Mouse (Mus musculus): ENCODE data around the gene 1700067P10Rik. TPM values are rescaled to one million over a fixed set of nuclear protein-coding genes. Genes with fewer than 3 reads are reported as not detected.

The 1700067P10Rik gene
- total RNA-seq (2022): not detected

GRCm38 (mm10) chr17:48089019-48089418, at the start of gene 1700067P10Rik:
Gene 1700067P10Rik, plus strand, starts transcription at chr17:48089319.
- DNase-seq: no peak

DNA sequence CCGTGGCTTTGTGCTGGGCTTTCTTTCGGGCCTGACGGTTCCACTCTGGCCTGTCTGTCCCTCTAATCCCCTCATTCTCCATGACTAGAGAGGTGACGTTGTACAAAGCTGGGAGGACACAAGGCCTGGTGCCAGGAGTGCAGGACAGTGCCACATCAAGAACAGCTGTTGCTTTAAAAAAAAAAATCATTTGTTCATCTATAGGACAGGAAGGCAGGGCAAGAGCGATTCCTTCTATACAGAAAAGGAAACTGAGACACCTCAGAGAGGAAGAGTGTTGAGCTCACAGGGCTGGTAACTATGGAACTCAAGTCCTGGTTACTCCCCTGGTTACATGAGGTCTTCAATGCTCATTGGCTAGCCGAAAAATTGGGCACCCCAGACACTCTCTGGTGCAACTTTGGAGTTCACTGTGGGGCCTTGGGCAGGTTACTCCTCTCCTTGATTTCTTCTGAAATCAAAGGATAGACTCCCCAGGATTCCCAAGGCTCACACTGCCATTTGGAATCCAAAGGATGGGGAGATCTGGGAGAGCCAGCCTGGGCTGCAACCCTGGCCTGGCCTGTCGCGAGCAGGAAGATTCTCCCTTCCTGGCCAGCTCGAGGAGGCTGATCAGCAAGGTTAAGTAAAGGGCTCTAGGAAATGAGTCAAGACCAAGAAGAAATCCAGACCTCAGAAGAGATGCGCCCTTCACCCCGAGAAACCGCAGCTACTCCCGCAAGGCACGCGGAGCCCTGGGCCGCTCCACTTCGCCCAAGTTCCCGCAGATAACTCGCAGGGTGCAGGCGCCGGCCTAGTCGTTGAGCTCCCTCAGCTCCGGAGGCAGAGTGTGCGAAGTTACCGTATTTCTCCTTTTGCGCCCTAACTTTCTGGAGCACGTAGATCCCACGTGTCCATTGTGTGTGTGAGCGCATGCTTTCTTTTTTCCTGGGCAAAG, 47.5 kb upstream of the 1700067P10Rik start:
- peak; percentile 37 for DNase-seq

- DNase-seq: no peak
Measured at GRCm38 (mm10) chr17:48043154-48043880, 45.8 kb upstream of the 1700067P10Rik start.

GRCm38 (mm10) chr17:48045631-48046030, 43.5 kb upstream of the 1700067P10Rik start:
- peak; percentile 51 for DNase-seq

GRCm38 (mm10) chr17:48051638-48052337, 37.3 kb upstream of the 1700067P10Rik start:
- no peak for DNase-seq

- DNase-seq: no peak
Measured at GRCm38 (mm10) chr17:48052338-48053067, 36.6 kb upstream of the 1700067P10Rik start.

DNA sequence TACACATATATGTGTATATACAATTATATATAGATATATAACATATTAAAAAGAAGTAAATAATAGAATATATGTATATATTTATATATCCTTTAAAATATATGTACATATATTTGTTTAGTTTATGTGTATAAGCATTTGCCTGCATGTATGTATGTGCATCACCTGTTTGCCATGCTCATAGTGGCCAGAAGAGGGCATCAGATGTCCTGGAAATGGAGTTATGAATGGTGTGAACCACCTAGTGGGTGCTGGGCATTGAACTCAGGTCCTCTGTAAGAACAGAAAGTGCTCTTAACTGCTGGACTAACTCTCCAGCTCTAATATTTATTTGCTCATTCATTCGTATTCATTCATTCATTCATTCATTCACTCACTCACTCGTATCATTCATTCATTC, 35.5 kb upstream of the 1700067P10Rik start:
- no peak for DNase-seq

DNA sequence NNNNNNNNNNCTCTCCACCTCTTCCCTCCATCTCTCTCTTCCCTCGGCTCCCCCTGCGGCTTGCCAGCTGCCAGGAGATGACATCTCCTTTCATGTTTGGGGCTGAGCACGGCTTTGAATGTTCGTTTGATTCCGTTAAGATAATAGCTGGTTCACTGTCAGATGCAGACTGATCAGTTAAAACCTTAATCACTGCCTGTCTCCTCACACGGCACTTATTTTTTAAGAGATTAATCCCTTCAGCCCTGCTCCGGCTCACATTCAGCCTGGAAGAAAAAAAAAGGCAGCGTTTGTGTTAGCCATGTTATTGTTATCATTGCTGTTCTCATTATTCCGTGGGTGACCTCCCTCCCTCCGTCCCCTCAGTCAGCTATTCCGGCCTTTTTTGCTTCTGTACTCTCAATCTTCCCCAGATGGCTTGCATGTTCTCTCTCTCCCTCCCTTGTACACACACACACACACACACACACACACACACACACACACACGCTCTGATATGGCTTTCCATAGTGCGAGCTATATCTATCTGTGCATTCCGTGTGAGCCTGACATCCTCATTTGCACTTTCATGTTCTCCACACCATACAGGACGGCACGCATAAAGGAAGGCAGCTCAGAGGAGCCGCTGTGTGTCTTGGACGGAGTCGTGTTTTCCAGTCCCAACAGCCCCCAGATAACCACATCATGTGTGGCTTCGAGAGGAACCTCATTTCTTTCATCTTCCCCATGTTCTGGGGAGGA, 33.9 kb upstream of the 1700067P10Rik start:
- DNase-seq: no peak

DNA sequence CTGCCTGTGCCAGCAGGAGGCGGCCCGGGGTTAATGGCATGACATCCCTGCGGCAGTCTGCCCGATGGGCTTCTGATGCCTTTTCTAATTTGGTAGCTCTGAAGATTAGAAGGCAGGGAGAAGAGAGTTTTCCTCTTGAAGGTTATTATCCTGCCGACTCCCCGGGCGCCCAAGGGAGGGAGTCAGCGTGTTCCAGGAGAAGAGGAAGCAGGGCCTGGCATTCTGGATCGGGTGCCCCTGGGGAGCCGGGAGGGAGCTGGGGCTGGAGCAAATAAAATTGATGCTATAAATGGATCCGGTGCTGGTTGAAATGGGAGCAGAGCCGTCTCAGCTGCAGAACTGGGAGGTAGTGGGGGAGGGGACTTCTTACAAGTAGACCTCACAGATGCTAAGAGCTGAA, 31.7 kb upstream of the 1700067P10Rik start:
- no peak for DNase-seq

GRCm38 (mm10) chr17:48064196-48064843, 24.8 kb upstream of the 1700067P10Rik start:
- no peak for DNase-seq

- no peak for DNase-seq
Measured at GRCm38 (mm10) chr17:48065081-48065501, 24.0 kb upstream of the 1700067P10Rik start.

DNA sequence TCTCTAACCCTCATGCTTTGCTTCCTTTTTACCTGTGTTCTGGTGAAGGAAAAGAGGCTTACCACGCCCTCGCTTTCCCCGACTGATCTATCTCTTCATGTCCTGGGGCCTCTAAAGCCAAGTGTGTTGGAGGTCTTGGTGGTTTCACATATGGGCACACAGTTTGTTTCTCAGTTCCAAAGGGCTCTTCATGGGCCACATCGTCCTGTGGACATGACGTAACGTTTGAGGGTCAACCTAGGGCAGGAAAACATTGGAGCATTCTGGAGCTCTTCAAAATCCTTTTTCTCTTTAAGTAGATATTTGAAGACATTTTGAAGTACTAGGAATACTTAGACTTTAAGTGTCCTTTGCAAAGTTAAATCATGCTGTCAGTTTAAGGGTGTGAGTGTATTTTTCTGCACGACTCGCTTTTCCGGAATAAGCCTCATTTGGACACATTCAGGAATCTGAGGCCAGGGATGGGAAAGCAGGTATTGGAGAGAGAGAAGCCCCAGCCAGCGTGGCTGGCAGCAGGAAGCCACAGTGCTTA, 22.0 kb upstream of the 1700067P10Rik start:
- no peak for DNase-seq

GRCm38 (mm10) chr17:48067729-48068128, 21.4 kb upstream of the 1700067P10Rik start:
- no peak for DNase-seq

- no peak for DNase-seq
Measured at GRCm38 (mm10) chr17:48080626-48081025, 8.5 kb upstream of the 1700067P10Rik start.

GRCm38 (mm10) chr17:48089446-48089845, 327 bp downstream of the 1700067P10Rik start:
- DNase-seq: no peak

GRCm38 (mm10) chr17:48090305-48090704, 1.2 kb downstream of the 1700067P10Rik start:
- DNase-seq: no peak

- DNase-seq: no peak
Measured at GRCm38 (mm10) chr17:48093286-48093817, 4.2 kb downstream of the 1700067P10Rik start.

DNA sequence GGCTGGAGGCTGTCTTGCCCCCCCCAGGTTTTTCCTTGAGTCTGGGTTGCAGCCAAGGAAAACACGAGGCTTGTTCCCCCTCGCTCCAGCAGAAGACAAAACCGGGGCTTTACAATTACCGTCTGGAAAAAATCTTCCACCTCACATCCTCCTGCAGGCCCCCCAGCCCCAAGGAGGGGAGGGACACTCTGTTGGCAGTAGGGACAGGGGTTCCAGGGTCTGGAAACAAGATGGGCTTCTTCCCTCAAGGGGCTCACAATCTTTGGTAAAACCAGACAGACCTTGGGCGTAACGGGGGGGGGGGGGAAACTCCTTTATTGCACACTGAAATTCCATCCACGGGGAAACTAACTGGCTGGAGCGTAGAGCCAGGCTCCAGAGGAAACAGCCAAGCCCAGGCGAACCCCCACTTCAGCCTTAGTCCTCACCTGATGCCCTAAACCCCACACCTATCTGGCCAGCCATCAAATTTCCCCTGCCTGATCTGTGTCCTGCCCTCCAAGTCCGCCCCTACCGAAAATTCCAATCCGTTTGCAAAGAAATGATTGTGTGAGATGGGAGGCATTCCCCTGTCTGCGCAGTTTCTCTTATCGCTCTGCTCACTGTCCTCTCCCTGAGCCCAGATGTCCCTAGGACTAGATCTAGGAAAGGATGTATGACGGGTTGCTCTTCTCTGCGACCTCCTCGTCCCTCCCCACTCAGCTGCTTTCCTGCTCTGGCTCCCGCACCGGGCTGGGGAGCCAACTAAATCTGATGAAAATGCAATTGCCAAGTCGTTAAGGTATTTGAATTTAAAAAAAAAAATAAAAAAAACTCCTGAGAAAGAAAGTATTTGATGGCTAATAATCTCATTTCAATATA, 5.9 kb downstream of the 1700067P10Rik start:
- no peak for DNase-seq

DNA sequence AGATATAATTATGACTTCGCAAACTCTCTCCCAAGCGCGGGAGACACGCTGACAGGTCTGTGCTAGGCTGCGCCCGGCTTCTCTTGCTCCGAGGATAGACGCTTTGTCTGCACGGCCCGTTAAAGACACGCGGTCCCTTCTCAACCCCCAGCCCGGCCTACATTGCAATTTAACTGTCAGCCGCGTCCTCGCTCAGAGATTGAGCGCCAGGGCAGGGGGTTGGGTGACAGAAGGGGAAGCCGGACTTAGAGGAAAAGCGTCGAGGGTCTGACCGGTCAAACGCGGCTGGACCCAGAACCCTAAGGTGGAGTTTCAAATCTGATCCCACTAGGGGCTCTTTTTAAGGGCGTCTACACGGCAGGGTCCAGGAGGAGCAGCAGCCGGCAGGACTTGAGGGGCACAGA, 6.6 kb downstream of the 1700067P10Rik start:
- no peak for DNase-seq
